17 mouse cellular contexts compared by ENCODE assay signal in genomic region chr4:104067748-104068147, GRCm38 (mm10).
A peak's percentile ranks its signal among the peaks of the same experiment; 100 is the strongest.
DNase-seq lines count a peak whose midpoint lies in the region; ATAC-seq and TF ChIP-seq lines count a peak whose summit lies in the region.
"Had no signal": no experiment of that assay in that cellular context is flagged by ENCODE, and none has a peak within 500 bp of the region (broad histone marks: within the 10 kb centered on the region; RNA-seq: fewer than 3 reads in every experiment).

No protein-coding gene starts in this region.

- H3K36me3 ChIP-seq in heart, embryonic 15.5 days = no peaks in the 10 kb centered on the region
- H3K36me3 ChIP-seq in kidney, postnatal 0 days (ENCODE audit: insufficient read depth, low read length) = no peaks in the 10 kb centered on the region
- H3K36me3 ChIP-seq: midbrain, embryonic 10.5 days; stomach, embryonic 15.5 days had no signal

- no peaks in the 10 kb centered on the region for H3K9me3 ChIP-seq in heart, embryonic 15.5 days (replicated peaks)
- H3K9me3 ChIP-seq in kidney, postnatal 0 days (replicated peaks; ENCODE audit: low read length) = no peaks in the 10 kb centered on the region
- H3K9me3 ChIP-seq: midbrain, embryonic 10.5 days; stomach, embryonic 15.5 days had no signal

- no peaks in the 10 kb centered on the region for H3K27me3 ChIP-seq in heart, embryonic 15.5 days
- H3K27me3 ChIP-seq in kidney, postnatal 0 days (ENCODE audit: insufficient read depth, low read length) = no peaks in the 10 kb centered on the region
- H3K27me3 ChIP-seq: stomach, embryonic 15.5 days had no signal

- DNase-seq in heart, adult 9 months (ENCODE audit: low spot score in 2 of 2) = peak; percentile 1 to 5
- no peak for DNase-seq in heart, postnatal 14 days
- peak; percentile 36 for DNase-seq in embryo, embryonic 11 days
- DNase-seq in kidney, postnatal 0 days (ENCODE audit: low spot score) = peak; percentile 91
- no peak for DNase-seq in cerebellum, adult 11-12 months
- no peak for DNase-seq in urinary bladder, adult 2 months (ENCODE audit: low spot score)
- DNase-seq in cerebellum, adult 9-11 months = no peak
- DNase-seq: cerebellum, postnatal 10 days; lung, postnatal 14 days; thymus, postnatal 4 days had no signal

- H3K4me1 ChIP-seq in heart, embryonic 15.5 days (replicated peaks) = no peaks in the 10 kb centered on the region
- peaks cover 10% of the 10 kb centered on the region; the same call in 1 of the 2 replicates for H3K4me1 ChIP-seq in kidney, postnatal 0 days (replicated peaks; ENCODE audit: insufficient read depth, low read length)
- H3K4me1 ChIP-seq: stomach, embryonic 15.5 days had no signal

- H3K27ac ChIP-seq in heart, embryonic 15.5 days = no peak overlapping the region
- H3K27ac ChIP-seq in kidney, postnatal 0 days = peak overlapping the region; percentile 57
- H3K27ac ChIP-seq: left cerebral cortex, adult 2 months; midbrain, embryonic 10.5 days; stomach, embryonic 15.5 days had no signal

- no peak overlapping the region for H3K4me2 ChIP-seq in heart, embryonic 15.5 days
- no peak overlapping the region for H3K4me2 ChIP-seq in kidney, postnatal 0 days (ENCODE audit: low read length)
- H3K4me2 ChIP-seq: liver, embryonic 11.5 days; stomach, embryonic 15.5 days had no signal

- WGBS in heart, embryonic 15.5 days = 25% methylated on average over 3 of the region's 3 CpGs
- 27% methylated on average over 3 of the region's 3 CpGs for WGBS in kidney, postnatal 0 days

- intact Hi-C loops in heart, postnatal 14 days (cut with DNase I) = no loop called here

- peak; percentile 60; the same call in 1 of the 2 replicates for ATAC-seq in heart, embryonic 15.5 days (replicated peaks; ENCODE audit: insufficient number of reproducible peaks, insufficient read depth, low FRiP score, low read depth)
- ATAC-seq in kidney, postnatal 0 days (replicated peaks; ENCODE audit: low FRiP score, low read depth) = peak; percentile 92
- ATAC-seq: CD4-positive, CD25-positive, alpha-beta regulatory T cell, adult 4 months had no signal

- H3K9ac ChIP-seq in heart, embryonic 15.5 days = no peak overlapping the region
- no peak overlapping the region for H3K9ac ChIP-seq in kidney, postnatal 0 days (ENCODE audit: low read depth, low read length)
- H3K9ac ChIP-seq: stomach, embryonic 15.5 days had no signal

- no peak overlapping the region for H3K4me3 ChIP-seq in heart, embryonic 15.5 days
- no peak overlapping the region for H3K4me3 ChIP-seq in kidney, postnatal 0 days (replicated peaks; ENCODE audit: low read depth, low read length)
- H3K4me3 ChIP-seq: erythroblast, embryonic 14.5 days; left cerebral cortex, adult 2 months; midbrain, embryonic 10.5 days; stomach, embryonic 15.5 days had no signal

- no peak for TF ChIP-seq CTCF in kidney, postnatal 0 days (IDR thresholded peaks at IDR 0.05; ENCODE audit: low read depth)

Comparison
In these comparisons a context has a peak if more than half of its experiments do, and no peak if none do; other contexts are left out.
1. DNase-seq: peak in heart, adult 9 months (2 of 2), embryo, embryonic 11 days (single experiment) and kidney, postnatal 0 days (single experiment); none in heart, postnatal 14 days (0 of 2), cerebellum, adult 11-12 months (single experiment), urinary bladder, adult 2 months (single experiment) and cerebellum, adult 9-11 months (single experiment).